Mouse (Mus musculus) gastrocnemius, adult 2 months (tissue): ENCODE measurements at regions not wholly inside any gene's neighbourhood (a gene's known extent, or its start where the extent isn't known, plus 50 kb on each side); places are given as distances from the start of the nearest gene placed in this dataset.
"Not testable (repeated sequence)": the region's sequence is repeated elsewhere in the genome, so short reads cannot be mapped to it uniquely, and the experiment has no call there.

Experiments
- DNase-seq: peaks from one replicate; pipeline ENCODE4 v3.0.0; 2022
- H3K27ac ChIP-seq: fragments of 200-600 bp; 2 replicates; pipeline ENCODE4 v1.8.1; 2022; ENCODE audit warnings: mild to moderate bottlenecking
- H3K4me3 ChIP-seq: fragments of 200-600 bp; 2 replicates; pipeline ENCODE4 v1.8.1; 2022; ENCODE audit warnings: mild to moderate bottlenecking, moderate library complexity
- CTCF ChIP-seq: fragments of 200-600 bp; IDR thresholded peaks from 2 replicates; pipeline ENCODE4 v1.8.1; 2022; ENCODE audit warnings: antibody characterized with exemption, mild to moderate bottlenecking, moderate library complexity
- intact Hi-C: fragments of 180-260 bp; cut with DNase I; formaldehyde crosslinking; loops from one replicate; pipeline ENCODE4 v1.15.1; 2025

DNA sequence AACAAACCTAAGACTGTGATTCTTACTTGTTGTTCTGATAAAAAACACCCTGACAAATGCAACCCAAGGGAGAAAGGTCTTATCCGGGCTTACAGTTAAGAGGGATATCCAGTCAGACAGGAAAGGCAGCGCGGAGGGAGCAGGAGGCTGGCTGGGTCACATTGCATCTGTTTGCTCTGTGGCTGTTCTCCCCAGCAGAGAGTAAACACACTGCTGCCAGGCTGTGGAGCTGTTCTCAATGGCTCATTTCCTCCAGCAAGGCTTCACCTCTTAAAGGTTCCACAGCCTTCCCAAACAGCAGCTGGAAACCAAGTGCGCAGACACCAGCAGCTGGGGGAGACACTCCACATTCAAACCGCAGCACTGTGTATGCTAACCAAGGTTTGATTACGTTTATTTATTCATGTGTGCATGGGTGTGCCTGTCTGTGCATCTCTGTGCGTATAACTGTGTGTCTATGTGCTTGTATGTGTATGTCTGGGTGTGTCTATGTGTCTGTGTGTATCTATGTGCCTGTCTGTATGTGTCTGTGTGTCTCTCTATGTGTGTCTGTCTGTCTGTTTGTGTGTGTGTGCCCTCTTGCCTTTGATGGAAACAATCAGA lies 179.2 kb upstream of the Ipo5 start:
- no peak for DNase-seq

DNA sequence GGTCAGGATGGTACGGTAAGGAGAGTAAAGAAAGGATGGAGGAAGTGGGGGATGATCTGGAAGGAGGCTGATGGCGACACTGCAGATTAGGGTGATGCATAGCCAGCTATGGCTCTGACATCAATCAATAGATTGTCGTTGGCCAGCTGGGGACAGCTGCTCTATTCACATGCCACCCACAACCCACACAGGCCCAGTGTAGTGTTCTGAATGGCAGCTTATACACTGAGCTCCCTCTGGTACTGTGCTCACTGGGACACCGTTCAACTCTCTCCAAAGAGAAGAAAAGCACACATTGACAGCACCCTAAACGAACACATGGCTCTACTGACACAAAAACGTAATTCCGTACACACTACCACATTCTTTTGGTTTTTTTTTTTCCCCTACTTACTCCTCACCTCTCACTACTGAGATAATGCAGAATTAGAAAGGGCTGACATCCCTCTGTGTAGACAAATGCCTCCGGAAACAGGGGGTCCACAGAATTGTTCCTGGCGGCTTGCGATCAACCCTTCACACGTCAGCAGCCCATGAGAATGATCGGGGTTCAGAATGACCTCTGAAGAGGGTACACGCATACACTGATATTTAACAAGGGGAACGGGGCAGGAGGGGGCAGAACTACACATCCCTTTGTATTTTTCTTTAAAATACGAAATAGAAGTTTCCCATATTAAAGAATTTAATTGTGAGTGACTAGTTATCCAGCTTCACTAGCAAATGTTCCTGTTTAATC lies 178.5 kb upstream of the Ipo5 start:
- Histone ChIP-seq H3K27ac (no peak overlapping the region), H3K4me3 (no peak overlapping the region)
- no peak for TF ChIP-seq CTCF
- intact Hi-C loops: no loop called here
- DNase-seq: no peak

More for the DNA sequence above, 179.2 kb upstream of the Ipo5 start:
- no peak for TF ChIP-seq CTCF
- Histone ChIP-seq H3K4me3 (no peak overlapping the region), H3K27ac (no peak overlapping the region)
- intact Hi-C loops: no loop called here

DNA sequence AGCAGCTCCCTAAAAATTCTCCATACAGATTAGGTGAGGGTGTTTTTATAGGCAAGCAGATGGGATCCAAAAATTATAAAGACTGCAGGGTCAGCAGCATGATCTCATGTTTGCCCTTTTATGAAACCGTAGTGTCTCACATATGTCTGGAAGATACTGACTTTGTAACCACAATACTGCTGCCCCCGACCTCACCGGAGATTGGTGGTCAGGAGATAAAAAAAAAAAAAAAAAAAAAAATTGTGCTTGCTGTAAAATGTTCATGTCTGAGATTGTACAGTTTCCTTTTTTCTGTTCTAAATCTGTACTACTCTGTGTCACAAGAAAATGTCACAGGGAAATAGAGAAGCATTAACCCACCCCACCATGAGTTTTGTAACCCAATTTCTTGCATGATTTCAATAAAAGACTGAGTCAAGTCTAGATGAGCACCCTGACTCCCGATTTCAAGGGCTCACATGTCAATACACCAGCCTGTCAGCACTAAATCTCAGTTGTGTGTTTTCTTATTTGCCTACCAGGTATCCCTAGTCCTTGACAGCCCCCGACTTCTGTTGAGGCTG lies 169.5 kb upstream of the Ipo5 start:
- DNase-seq: no peak
- Histone ChIP-seq H3K27ac (no peak overlapping the region), H3K4me3 (no peak overlapping the region)
- intact Hi-C loops: no loop called here
- TF ChIP-seq CTCF: no peak

GRCm38 (mm10) chr14:120754011-120754410 lies 157.0 kb upstream of the Ipo5 start:
- no peak for TF ChIP-seq CTCF
- no peak overlapping the region for H3K4me3 ChIP-seq
- H3K27ac ChIP-seq: no peak overlapping the region
- intact Hi-C loops: no loop called here
- no peak for DNase-seq

GRCm38 (mm10) chr14:120755389-120755788 lies 155.6 kb upstream of the Ipo5 start:
- no peak for DNase-seq
- no peak for TF ChIP-seq CTCF
- no peak overlapping the region for H3K4me3 ChIP-seq
- H3K27ac ChIP-seq: no peak overlapping the region
- intact Hi-C loops: no loop called here

DNA sequence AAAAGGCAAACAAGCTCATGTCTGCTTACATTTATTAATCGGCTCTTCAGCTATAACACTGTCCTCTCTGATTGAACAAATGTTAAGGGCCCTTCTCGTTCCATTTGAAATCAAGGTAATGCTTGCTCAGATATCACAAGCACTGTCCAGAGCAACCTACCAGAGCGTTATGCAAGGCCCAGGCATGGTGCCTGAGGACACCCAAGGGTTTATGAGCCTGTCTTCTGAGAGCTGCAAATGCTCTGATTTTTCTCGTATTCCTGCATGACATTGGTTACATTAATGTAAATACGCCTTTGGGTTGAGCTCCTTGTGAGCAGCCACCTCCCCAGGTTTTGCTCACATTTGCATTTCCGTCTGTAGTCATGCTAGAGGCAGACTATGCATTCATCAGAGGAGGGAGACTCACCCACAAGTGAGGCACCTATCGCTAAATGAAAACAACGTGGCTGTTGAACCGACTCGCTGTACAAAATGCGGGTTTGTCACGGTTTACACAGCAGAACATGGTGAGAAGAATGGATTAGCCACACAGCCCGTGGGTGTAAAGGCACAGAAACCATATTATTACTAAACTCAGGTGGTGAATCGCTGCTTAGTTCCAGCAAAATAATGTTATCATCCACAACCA lies 152.7 kb upstream of the Ipo5 start:
- Histone ChIP-seq H3K27ac (no peak overlapping the region), H3K4me3 (no peak overlapping the region)
- intact Hi-C loops: no loop called here
- DNase-seq: no peak
- no peak for TF ChIP-seq CTCF

- H3K4me3 ChIP-seq: peak overlapping the region; percentile 41
- no peak for DNase-seq
- intact Hi-C loops: loop anchor here (10.0 kb wide), 1 partner anchor 687 kb away; no protein-coding TSS in a partner anchor
- H3K27ac ChIP-seq: no peak overlapping the region
- no peak for TF ChIP-seq CTCF
Measured at GRCm38 (mm10) chr14:120762168-120762567, 148.9 kb upstream of the Ipo5 start.

DNA sequence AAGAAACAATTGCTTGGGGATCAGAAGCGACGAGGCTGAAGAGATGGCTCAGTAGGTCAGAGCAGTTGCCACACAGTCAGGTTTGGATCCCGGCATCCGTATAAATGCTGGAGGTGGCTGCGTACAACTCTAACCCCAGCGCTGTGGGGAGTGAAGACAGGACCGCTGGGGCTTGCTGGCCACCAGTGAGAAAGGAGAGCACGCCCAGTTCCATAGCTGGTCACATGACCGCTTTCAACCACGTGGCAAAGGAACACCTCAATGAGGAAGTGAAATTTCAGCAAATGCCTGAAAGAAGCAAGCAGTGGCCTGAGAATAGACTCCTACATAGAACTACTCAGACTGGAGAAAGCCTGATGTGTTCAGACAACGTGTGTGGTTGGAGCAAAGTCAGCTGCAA lies 148.3 kb upstream of the Ipo5 start:
- peak overlapping the region; percentile 41 for H3K4me3 ChIP-seq
- DNase-seq: peak; percentile 27
- no peak for TF ChIP-seq CTCF
- no peak overlapping the region for H3K27ac ChIP-seq
- intact Hi-C loops: loop anchor here (10.0 kb wide), 1 partner anchor 688 kb away; no protein-coding TSS in a partner anchor

DNA sequence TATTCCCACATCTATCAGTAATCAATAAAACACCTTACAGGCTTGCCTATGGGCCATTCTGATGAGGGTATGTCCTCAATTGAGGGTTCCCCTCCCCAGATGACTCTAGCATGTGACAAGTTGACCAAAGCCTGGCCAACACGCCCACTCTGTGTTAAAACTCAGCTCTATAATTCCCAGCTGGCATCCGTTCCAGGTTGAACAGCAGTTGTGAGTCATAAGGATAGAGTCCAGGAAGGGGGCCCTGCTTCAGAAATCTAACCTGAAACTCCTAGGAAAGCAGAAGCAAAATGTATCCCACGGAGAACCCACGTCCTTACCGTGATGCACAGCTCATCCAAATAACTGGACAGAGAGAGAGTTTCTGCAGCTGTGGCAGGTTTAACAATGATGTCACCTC lies 147.2 kb upstream of the Ipo5 start:
- no peak for TF ChIP-seq CTCF

GRCm38 (mm10) chr14:120764386-120764785 lies 146.6 kb upstream of the Ipo5 start:
- Histone ChIP-seq H3K4me3 (no peak overlapping the region), H3K27ac (no peak overlapping the region)
- DNase-seq: no peak
- intact Hi-C loops: loop anchor here (10.0 kb wide), 1 partner anchor 690 kb away; no protein-coding TSS in a partner anchor
- TF ChIP-seq CTCF: peak; percentile 50

More for the DNA sequence above, 147.2 kb upstream of the Ipo5 start:
- DNase-seq: no peak
- intact Hi-C loops: loop anchor here (10.0 kb wide), 1 partner anchor 689 kb away; no protein-coding TSS in a partner anchor
- Histone ChIP-seq H3K27ac (no peak overlapping the region), H3K4me3 (no peak overlapping the region)

- Histone ChIP-seq H3K4me3 (no peak overlapping the region), H3K27ac (no peak overlapping the region)
- TF ChIP-seq CTCF: no peak
- no peak for DNase-seq
- intact Hi-C loops: loop anchor here (10.0 kb wide), 1 partner anchor 692 kb away; no protein-coding TSS in a partner anchor
Measured at GRCm38 (mm10) chr14:120766451-120766850, 144.6 kb upstream of the Ipo5 start.

DNA sequence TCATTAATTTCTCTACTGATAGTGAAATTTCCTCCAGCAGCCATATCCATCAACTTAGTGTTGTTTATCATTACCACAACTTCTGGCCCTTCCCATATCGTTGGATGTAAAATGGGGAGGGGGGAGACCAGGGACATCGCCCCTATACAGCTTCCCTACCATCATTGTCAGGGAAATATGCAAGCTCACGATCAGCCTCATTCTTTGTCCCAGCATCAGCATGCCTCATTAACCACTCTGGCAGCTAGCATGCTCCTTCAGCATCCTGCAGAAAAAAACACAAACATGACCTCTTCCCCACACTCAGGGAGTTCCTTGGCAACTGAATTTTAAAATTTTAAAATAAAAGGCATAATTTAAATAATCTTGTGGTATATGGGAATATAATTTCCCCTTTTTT lies 140.4 kb upstream of the Ipo5 start:
- no peak overlapping the region for H3K4me3 ChIP-seq
- no peak for DNase-seq
- no peak for TF ChIP-seq CTCF
- H3K27ac ChIP-seq: no peak overlapping the region
- intact Hi-C loops: no loop called here

- H3K4me3 ChIP-seq, intact Hi-C loops, H3K27ac ChIP-seq, DNase-seq: not testable (repeated sequence)
Measured at GRCm38 (mm10) chr14:120773001-120773400, 138.0 kb upstream of the Ipo5 start.
